18 mouse cellular contexts compared by ENCODE assay signal in the genomic region with DNA sequence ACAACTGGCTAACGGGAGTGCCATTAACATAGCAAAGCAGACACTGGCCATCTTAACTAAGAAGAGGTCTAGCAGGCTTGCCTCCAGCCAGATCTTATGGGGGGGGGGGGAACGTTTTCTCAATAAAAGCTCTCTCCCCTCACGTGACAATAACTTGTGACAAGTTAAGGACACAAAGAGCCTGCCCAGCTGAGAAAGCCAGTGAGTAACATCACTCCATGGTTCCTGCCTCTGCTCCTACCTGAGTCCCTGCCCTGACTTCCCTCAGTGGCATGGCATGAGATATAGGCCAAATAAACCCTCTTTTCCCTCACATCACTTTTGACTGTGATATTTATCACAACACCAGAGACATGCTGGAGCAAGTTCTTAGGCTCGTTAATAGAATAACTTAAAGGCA.
DNase-seq lines count a peak whose midpoint lies in the region; ATAC-seq lines count a peak whose summit lies in the region.
"Had no signal": no experiment of that assay in that cellular context is flagged by ENCODE, and none has a peak within 500 bp of the region (broad histone marks: within the 10 kb centered on the region; RNA-seq: fewer than 3 reads in every experiment).

No protein-coding gene starts in this region.

- no peaks in the 10 kb centered on the region for H3K9me3 ChIP-seq in liver, embryonic 11.5 days (ENCODE audit: control insufficient read depth, low read length)
- H3K9me3 ChIP-seq in liver, embryonic 12.5 days (replicated peaks): no peaks in the 10 kb centered on the region
- no peaks in the 10 kb centered on the region for H3K9me3 ChIP-seq in liver, embryonic 15.5 days (replicated peaks)
- H3K9me3 ChIP-seq: forebrain, embryonic 12.5 days; G1E; heart, embryonic 13.5 days; hindbrain, embryonic 15.5 days had no signal

- H3K27ac ChIP-seq in liver, embryonic 11.5 days (ENCODE audit: low read depth, low read length): no peak overlapping the region
- 0 out of 2 replicates have a peak overlapping the region, but pooled peaks have one; percentile 18 for H3K27ac ChIP-seq in liver, embryonic 12.5 days
- 0 out of 2 replicates have a peak overlapping the region, but pooled peaks have one; percentile 14 for H3K27ac ChIP-seq in liver, embryonic 15.5 days (replicated peaks)
- H3K27ac ChIP-seq: forebrain, embryonic 12.5 days; heart, embryonic 13.5 days; hindbrain, embryonic 15.5 days had no signal

- H3K4me1 ChIP-seq in liver, embryonic 11.5 days (replicated peaks; ENCODE audit: control insufficient read depth, insufficient read depth, low read length): peaks cover 12% of the 10 kb centered on the region
- H3K4me1 ChIP-seq in liver, embryonic 12.5 days: peaks cover 54% of the 10 kb centered on the region
- H3K4me1 ChIP-seq in liver, embryonic 15.5 days (replicated peaks): peaks cover 43% of the 10 kb centered on the region
- H3K4me1 ChIP-seq: forebrain, embryonic 12.5 days; hindbrain, embryonic 15.5 days had no signal

- H3K9ac ChIP-seq in liver, embryonic 11.5 days (ENCODE audit: low read depth, low read length): peak overlapping the region; percentile 5; the same call in 1 of the 2 replicates
- peak overlapping the region; percentile 68; the same call in 1 of the 2 replicates for H3K9ac ChIP-seq in liver, embryonic 12.5 days
- H3K9ac ChIP-seq in liver, embryonic 15.5 days: no peak overlapping the region
- H3K9ac ChIP-seq: forebrain, embryonic 12.5 days; heart, embryonic 13.5 days; hindbrain, embryonic 15.5 days had no signal

- no peak for DNase-seq in liver, embryonic 11.5 days (ENCODE audit: low spot score)
- DNase-seq in liver: no peak
- no peak for DNase-seq in testis, postnatal 14 days (ENCODE audit: low spot score)
- DNase-seq in cerebellum, adult 9-10 months: no peak
- DNase-seq: adrenal gland, postnatal 10 days; cerebellum, adult 11 months; cerebellum, adult 8-10 months; cerebellum, postnatal 25 days; gastrocnemius, postnatal 14 days; heart, postnatal 36 days had no signal

- H3K27me3 ChIP-seq in liver, embryonic 11.5 days (replicated peaks; ENCODE audit: control insufficient read depth, insufficient read depth, low read length): no peaks in the 10 kb centered on the region
- no peaks in the 10 kb centered on the region for H3K27me3 ChIP-seq in liver, embryonic 12.5 days (replicated peaks)
- H3K27me3 ChIP-seq in liver, embryonic 15.5 days: no peaks in the 10 kb centered on the region
- H3K27me3 ChIP-seq: forebrain, embryonic 12.5 days; heart, embryonic 13.5 days; hindbrain, embryonic 15.5 days had no signal

- no peak for ATAC-seq in liver, embryonic 11.5 days (replicated peaks; ENCODE audit: low FRiP score)
- no peak for ATAC-seq in liver, embryonic 12.5 days
- ATAC-seq in liver, embryonic 15.5 days (ENCODE audit: insufficient read depth): no peak
- ATAC-seq: CD4-positive, CD25-positive, alpha-beta regulatory T cell, adult 4 months; forebrain, embryonic 16.5 days had no signal

- peak overlapping the region; percentile 58 for H3K4me2 ChIP-seq in liver, embryonic 11.5 days
- H3K4me2 ChIP-seq in liver, embryonic 12.5 days: peak overlapping the region; percentile 68
- H3K4me2 ChIP-seq in liver, embryonic 15.5 days: peak overlapping the region; percentile 73
- H3K4me2 ChIP-seq: forebrain, embryonic 12.5 days; heart, embryonic 13.5 days; hindbrain, embryonic 15.5 days had no signal

- WGBS in liver, embryonic 11.5 days: 68% methylated on average over 4 of the region's 4 CpGs
- 61% methylated on average over 4 of the region's 4 CpGs for WGBS in liver, embryonic 12.5 days (ENCODE audit: insufficient replicate concordance)
- 55% methylated on average over 4 of the region's 4 CpGs for WGBS in liver, embryonic 15.5 days (ENCODE audit: insufficient replicate concordance)

- H3K36me3 ChIP-seq in liver, embryonic 11.5 days (ENCODE audit: control insufficient read depth, insufficient read depth, low read length): no peaks in the 10 kb centered on the region
- H3K36me3 ChIP-seq in liver, embryonic 12.5 days: peaks cover 7% of the 10 kb centered on the region; the same call in 1 of the 2 replicates
- H3K36me3 ChIP-seq in liver, embryonic 15.5 days (replicated peaks): no peaks in the 10 kb centered on the region
- H3K36me3 ChIP-seq: forebrain, embryonic 12.5 days; G1E; heart, embryonic 13.5 days; hindbrain, embryonic 15.5 days had no signal

- H3K4me3 ChIP-seq in liver, embryonic 11.5 days (ENCODE audit: low read depth, low read length): 0 out of 2 replicates have a peak overlapping the region, but pooled peaks have one; percentile 8
- peak overlapping the region; percentile 54 for H3K4me3 ChIP-seq in liver, embryonic 12.5 days
- peak overlapping the region; percentile 57 for H3K4me3 ChIP-seq in liver, embryonic 15.5 days (replicated peaks)
- H3K4me3 ChIP-seq: forebrain, embryonic 12.5 days; heart, embryonic 13.5 days; hindbrain, embryonic 15.5 days had no signal
